Mouse (Mus musculus): ENCODE measurements around the gene Secisbp2. TPM values are rescaled to one million over a fixed set of nuclear protein-coding genes. Genes with fewer than 3 reads are reported as not detected.

Secisbp2 gene
- polyA plus RNA-seq, 1 experiment from 2014 or later: 13.9 TPM

- no peak overlapping the region for H3K4me3 ChIP-seq (ENCODE audit: inconsistent target)
- WGBS (ENCODE audit: missing documents): 90% methylated on average over 5 of the region's 5 CpGs
- no peak overlapping the region for H3K27ac ChIP-seq
- H3K36me3 ChIP-seq (ENCODE audit: inconsistent target): peaks cover 48% of the 10 kb centered on the region
- no peaks in the 10 kb centered on the region for H3K79me2 ChIP-seq (ENCODE audit: inconsistent target)
Observed at GRCm38 (mm10) chr13:51686966-51687365, 35.5 kb downstream of the Secisbp2 start.

DNA sequence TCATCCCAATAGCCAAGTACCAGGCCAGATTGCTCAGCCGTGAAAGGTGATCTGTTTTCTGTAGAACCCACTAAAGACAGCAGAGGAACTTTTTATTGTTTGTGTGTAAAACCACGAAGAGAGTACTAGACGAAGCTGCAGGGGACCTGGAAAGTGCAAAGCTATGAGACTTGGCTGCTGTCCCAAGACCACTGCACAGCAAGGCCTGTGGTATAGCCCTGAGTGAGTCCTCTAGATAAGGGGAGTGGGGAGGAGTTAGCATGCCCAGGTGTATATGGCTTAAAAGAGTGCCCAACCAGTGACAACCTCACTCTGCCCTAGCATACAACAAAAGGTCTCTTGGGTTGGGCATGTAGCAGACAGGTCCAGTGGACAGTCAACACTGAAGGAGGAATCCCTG, 37.2 kb downstream of the Secisbp2 start:
- peaks cover 32% of the 10 kb centered on the region; the same call in 1 of the 2 replicates for H3K36me3 ChIP-seq (ENCODE audit: inconsistent target)
- H3K27ac ChIP-seq: no peak overlapping the region
- H3K4me3 ChIP-seq (ENCODE audit: inconsistent target): no peak overlapping the region
- no peaks in the 10 kb centered on the region for H3K79me2 ChIP-seq (ENCODE audit: inconsistent target)
- 65% methylated on average over 3 of the region's 3 CpGs for WGBS (ENCODE audit: missing documents)

DNA sequence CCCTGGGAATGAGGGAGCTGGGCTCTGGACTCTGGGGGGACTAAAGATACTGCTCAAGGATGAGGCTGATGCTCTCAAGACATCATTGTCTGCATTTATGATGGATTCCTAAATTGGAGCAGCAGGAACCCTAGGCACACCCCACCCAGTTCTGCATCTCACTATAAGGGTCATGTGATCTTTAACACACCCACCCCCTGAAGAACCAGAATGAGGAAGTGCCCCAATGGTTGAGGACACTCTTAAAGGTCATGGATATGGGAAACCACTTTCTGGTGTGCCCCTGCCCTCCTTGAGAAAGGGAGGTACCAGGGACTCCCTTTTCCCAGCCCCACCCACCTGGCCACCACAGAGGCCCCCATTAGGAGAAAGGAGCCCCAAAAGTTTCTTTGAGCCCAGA, 45.0 kb downstream of the Secisbp2 start:
- H3K36me3 ChIP-seq (ENCODE audit: inconsistent target): peaks cover 19% of the 10 kb centered on the region

GRCm38 (mm10) chr13:51697455-51697854, 46.0 kb downstream of the Secisbp2 start:
- peaks cover 29% of the 10 kb centered on the region for H3K36me3 ChIP-seq (ENCODE audit: inconsistent target)
- H3K79me2 ChIP-seq (ENCODE audit: inconsistent target): no peaks in the 10 kb centered on the region
- H3K27ac ChIP-seq: no peak overlapping the region
- 95% methylated on average over 6 of the region's 6 CpGs for WGBS (ENCODE audit: missing documents)
- no peak overlapping the region for H3K4me3 ChIP-seq (ENCODE audit: inconsistent target)

More for the DNA sequence above, 45.0 kb downstream of the Secisbp2 start:
- Histone ChIP-seq H3K79me2 (ENCODE audit: inconsistent target) (no peaks in the 10 kb centered on the region), H3K27ac (no peak overlapping the region), H3K4me3 (ENCODE audit: inconsistent target) (no peak overlapping the region)

GRCm38 (mm10) chr13:51697897-51698296, 46.4 kb downstream of the Secisbp2 start:
- Histone ChIP-seq H3K36me3 (ENCODE audit: inconsistent target) (peaks cover 33% of the 10 kb centered on the region), H3K4me3 (ENCODE audit: inconsistent target) (no peak overlapping the region), H3K79me2 (ENCODE audit: inconsistent target) (no peaks in the 10 kb centered on the region), H3K27ac (no peak overlapping the region)
- WGBS (ENCODE audit: missing documents): 91% methylated on average over 4 of the region's 4 CpGs

- H3K36me3 ChIP-seq (ENCODE audit: inconsistent target): peaks cover 37% of the 10 kb centered on the region
- H3K4me3 ChIP-seq (ENCODE audit: inconsistent target): no peak overlapping the region
- no peak overlapping the region for H3K27ac ChIP-seq
- no peaks in the 10 kb centered on the region for H3K79me2 ChIP-seq (ENCODE audit: inconsistent target)
- WGBS (ENCODE audit: missing documents): 96% methylated on average over 3 of the region's 3 CpGs
Observed at GRCm38 (mm10) chr13:51698318-51698717, 46.8 kb downstream of the Secisbp2 start.

- Histone ChIP-seq H3K36me3 (ENCODE audit: inconsistent target) (peaks cover 88% of the 10 kb centered on the region), H3K79me2 (ENCODE audit: inconsistent target) (peaks cover 5% of the 10 kb centered on the region; the same call in 1 of the 2 replicates), H3K4me3 (ENCODE audit: inconsistent target) (no peak overlapping the region), H3K27ac (no peak overlapping the region)
- WGBS (ENCODE audit: missing documents): 85% methylated on average over 5 of the region's 5 CpGs
Observed at GRCm38 (mm10) chr13:51703893-51704292, 52.4 kb downstream of the Secisbp2 start.

- no peak overlapping the region for H3K4me3 ChIP-seq (ENCODE audit: inconsistent target)
- WGBS (ENCODE audit: missing documents): 92% methylated on average over 22 of the region's 22 CpGs
- no peak overlapping the region for H3K27ac ChIP-seq
- peaks cover 16% of the 10 kb centered on the region; the same call in 1 of the 2 replicates for H3K79me2 ChIP-seq (ENCODE audit: inconsistent target)
- H3K36me3 ChIP-seq (ENCODE audit: inconsistent target): peaks cover 88% of the 10 kb centered on the region
Observed at GRCm38 (mm10) chr13:51705882-51706854, 54.7 kb downstream of the Secisbp2 start.

- no peak overlapping the region for H3K4me3 ChIP-seq (ENCODE audit: inconsistent target)
- peak overlapping the region; percentile 29 for H3K27ac ChIP-seq
- H3K36me3 ChIP-seq (ENCODE audit: inconsistent target): peaks cover 89% of the 10 kb centered on the region
- 18% methylated on average over 7 of the region's 7 CpGs for WGBS (ENCODE audit: missing documents)
- H3K79me2 ChIP-seq (ENCODE audit: inconsistent target): peaks cover 40% of the 10 kb centered on the region; the same call in 1 of the 2 replicates
Observed at GRCm38 (mm10) chr13:51710738-51711137, 59.2 kb downstream of the Secisbp2 start.

GRCm38 (mm10) chr13:51712022-51712421, 60.5 kb downstream of the Secisbp2 start:
- Histone ChIP-seq H3K36me3 (ENCODE audit: inconsistent target) (peaks cover 89% of the 10 kb centered on the region), H3K4me3 (ENCODE audit: inconsistent target) (no peak overlapping the region), H3K79me2 (ENCODE audit: inconsistent target) (peaks cover 52% of the 10 kb centered on the region; the same call in 1 of the 2 replicates), H3K27ac (no peak overlapping the region)
- WGBS (ENCODE audit: missing documents): 98% methylated on average over 8 of the region's 8 CpGs

- no peak overlapping the region for H3K4me3 ChIP-seq (ENCODE audit: inconsistent target)
- H3K27ac ChIP-seq: no peak overlapping the region
- peaks cover 50% of the 10 kb centered on the region; the same call in 1 of the 2 replicates for H3K79me2 ChIP-seq (ENCODE audit: inconsistent target)
- 68% methylated on average over 8 of the region's 8 CpGs for WGBS (ENCODE audit: missing documents)
- H3K36me3 ChIP-seq (ENCODE audit: inconsistent target): peaks cover 92% of the 10 kb centered on the region
Observed at GRCm38 (mm10) chr13:51716350-51717263, 65.1 kb downstream of the Secisbp2 start.

- H3K79me2 ChIP-seq (ENCODE audit: inconsistent target): peaks cover 68% of the 10 kb centered on the region
- H3K4me3 ChIP-seq (ENCODE audit: inconsistent target): no peak overlapping the region
- peaks cover 91% of the 10 kb centered on the region for H3K36me3 ChIP-seq (ENCODE audit: inconsistent target)
- H3K27ac ChIP-seq: no peak overlapping the region
- WGBS (ENCODE audit: missing documents): 93% methylated on average over 3 of the region's 3 CpGs
Observed at GRCm38 (mm10) chr13:51719256-51719655, 67.8 kb downstream of the Secisbp2 start.

- no peak overlapping the region for H3K4me3 ChIP-seq (ENCODE audit: inconsistent target)
- peaks cover 68% of the 10 kb centered on the region for H3K79me2 ChIP-seq (ENCODE audit: inconsistent target)
- no peak overlapping the region for H3K27ac ChIP-seq
- H3K36me3 ChIP-seq (ENCODE audit: inconsistent target): peaks cover 91% of the 10 kb centered on the region
- 94% methylated on average over 4 of the region's 4 CpGs for WGBS (ENCODE audit: missing documents)
Observed at GRCm38 (mm10) chr13:51720556-51720955, 69.1 kb downstream of the Secisbp2 start.

DNA sequence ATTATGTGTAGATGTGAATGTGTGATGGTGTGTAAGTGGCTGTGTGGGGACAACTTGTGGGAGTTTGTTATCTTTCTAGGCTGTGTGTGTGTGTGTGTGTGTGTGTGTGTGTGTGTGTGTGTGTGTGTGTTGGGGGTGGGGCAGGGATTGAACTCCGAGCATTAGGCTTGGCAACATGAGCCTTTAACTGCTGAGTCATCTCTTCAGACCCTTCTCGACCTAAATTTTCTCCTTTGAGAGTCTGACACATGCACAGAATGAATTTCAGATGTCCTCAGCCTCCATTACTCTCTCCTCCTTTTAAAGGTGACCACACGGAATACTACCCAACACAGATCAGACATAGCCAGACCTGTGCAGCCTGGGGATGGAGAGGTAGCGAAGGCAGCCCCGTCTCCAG, 71.6 kb downstream of the Secisbp2 start:
- Histone ChIP-seq H3K4me3 (ENCODE audit: inconsistent target) (no peak overlapping the region), H3K27ac (no peak overlapping the region), H3K36me3 (ENCODE audit: inconsistent target) (peaks cover 93% of the 10 kb centered on the region), H3K79me2 (ENCODE audit: inconsistent target) (peaks cover 79% of the 10 kb centered on the region)
- WGBS (ENCODE audit: missing documents): 86% methylated on average over 5 of the region's 5 CpGs
